Mouse (Mus musculus): ENCODE data around the gene Nostrin. TPM values are rescaled to one million over a fixed set of nuclear protein-coding genes. Genes with fewer than 3 reads are reported as not detected.

The Nostrin gene
- polyA plus RNA-seq, 1 experiment from 2014 or later, result 1.6 TPM

Other genes starting within 250 kb of the Nostrin start
- gene Spc25, start 70.4 kb downstream of the Nostrin start, polyA plus RNA-seq (2014; fragmentation: Nextera tagmentation; extraction: Ambion mirVana), result 208 and 231 TPM in 2 replicates
- 0.51 TPM in 1 of 2 replicates, not detected in the other for gene G6pc2, start 75.3 kb downstream of the Nostrin start, polyA plus RNA-seq (2014; fragmentation: Nextera tagmentation; extraction: Ambion mirVana)
- gene Abcb11, start 206.8 kb downstream of the Nostrin start, polyA plus RNA-seq (2014; fragmentation: Nextera tagmentation; extraction: Ambion mirVana), result not detected in 2 replicates
- not detected in 2 replicates for gene Dhrs9, start 244.6 kb downstream of the Nostrin start, polyA plus RNA-seq (2014; fragmentation: Nextera tagmentation; extraction: Ambion mirVana)

All from limb, embryonic 11.5 days (tissue).